Mouse (Mus musculus): Measurements from ENCODE around the gene Ugt1a6a.

DNA sequence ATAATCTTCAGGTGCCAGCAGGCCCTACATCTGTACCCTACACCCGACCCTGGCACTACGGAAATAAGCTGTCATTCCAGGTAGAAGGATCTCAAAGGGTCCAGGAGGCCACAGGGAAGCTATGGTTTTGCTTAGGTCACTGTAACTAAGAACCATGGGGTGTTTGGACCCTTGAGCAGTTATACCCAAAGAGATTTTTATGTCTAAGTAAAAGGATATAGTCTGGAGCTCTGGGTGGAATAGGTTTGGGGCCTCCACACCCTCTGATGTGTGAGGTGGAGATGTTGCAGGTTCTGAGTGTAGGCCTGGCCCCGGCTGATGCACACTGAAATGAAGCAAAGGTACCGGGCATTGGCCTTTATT lies 99.6 kb downstream of the Ugt1a6a start:
- TF ChIP-seq CTCF (IDR thresholded peaks at IDR 0.05; ENCODE audit: low read depth, low read length): no peak
- TF ChIP-seq POLR2A (IDR thresholded peaks at IDR 0.05; ENCODE audit: borderline replicate concordance, low read depth, low read length): no peak

Data from bone marrow macrophage, adult 2 months (primary cell).